Mouse (Mus musculus) kidney, adult 2 months (tissue): ENCODE results near the gene Ldha. TPM values are rescaled to one million over a fixed set of nuclear protein-coding genes. Genes with fewer than 3 reads are reported as not detected.
"Not testable (repeated sequence)": the region's sequence is repeated elsewhere in the genome, so short reads cannot be mapped to it uniquely, and the experiment has no call there.

ENCODE experiments used
- DNase-seq: peaks from one replicate; pipeline ENCODE4 v3.0.0; 2021
- H3K27ac ChIP-seq: fragments of 200-500 bp; 2 replicates; pipeline ENCODE4 v1.5.1; 2012; ENCODE audit warnings: low read depth, low read length, control low read depth, inconsistent platforms; ENCODE audit not compliant: insufficient read depth
- H3K27me3 ChIP-seq: fragments of 200-500 bp; replicated peaks from 2 replicates; pipeline ENCODE4 v1.6.1; 2012; ENCODE audit warnings: mild to moderate bottlenecking, moderate library complexity, low read length, inconsistent platforms; ENCODE audit not compliant: control insufficient read depth, insufficient read depth
- H3K36me3 ChIP-seq: fragments of 200-500 bp; 2 replicates; pipeline ENCODE4 v1.6.1; 2012; ENCODE audit warnings: mild to moderate bottlenecking, moderate library complexity, low read length, inconsistent platforms; ENCODE audit not compliant: control insufficient read depth, insufficient read depth
- H3K4me1 ChIP-seq: fragments of 200-500 bp; 2 replicates; pipeline ENCODE4 v1.6.1; 2011; ENCODE audit warnings: low read length; ENCODE audit not compliant: control insufficient read depth, insufficient read depth
- H3K4me3 ChIP-seq: fragments of 200-500 bp; 2 replicates; pipeline ENCODE4 v1.5.1; 2011; ENCODE audit warnings: mild to moderate bottlenecking, low read depth, low read length, control low read depth; ENCODE audit not compliant: insufficient read depth
- CTCF ChIP-seq: fragments of 200-500 bp; conservative IDR thresholded peaks from 2 replicates; pipeline ENCODE4 v1.5.1; 2011; ENCODE audit warnings: low read depth, mild to moderate bottlenecking, control low read depth, low read length, moderate library complexity, mixed read lengths; ENCODE audit not compliant: insufficient read depth, insufficient read length
- POLR2A ChIP-seq: fragments of 200-500 bp; IDR thresholded peaks from one replicate; pipeline ENCODE4 v1.6.1; 2011; ENCODE audit warnings: low read depth, low read length, control low read depth
- WGBS: fragments of 180-500 bp; shearing (Covaris S2); methylation state at CpG from one replicate; pipeline ENCODE4 v1.1.7; 2018; 5-methylcytosine and 5-hydroxymethylcytosine counted together
- polyA plus RNA-seq: library from polyadenylated mRNA; depleted of rRNA; stranded (reverse); fragments of >200 nt; gene quantifications from 2 replicates; pipeline ENCODE4 v1.2.3, GENCODE M21; 2012

Gene Ldha
- polyA plus RNA-seq, 1 experiment: 665 TPM

DNA sequence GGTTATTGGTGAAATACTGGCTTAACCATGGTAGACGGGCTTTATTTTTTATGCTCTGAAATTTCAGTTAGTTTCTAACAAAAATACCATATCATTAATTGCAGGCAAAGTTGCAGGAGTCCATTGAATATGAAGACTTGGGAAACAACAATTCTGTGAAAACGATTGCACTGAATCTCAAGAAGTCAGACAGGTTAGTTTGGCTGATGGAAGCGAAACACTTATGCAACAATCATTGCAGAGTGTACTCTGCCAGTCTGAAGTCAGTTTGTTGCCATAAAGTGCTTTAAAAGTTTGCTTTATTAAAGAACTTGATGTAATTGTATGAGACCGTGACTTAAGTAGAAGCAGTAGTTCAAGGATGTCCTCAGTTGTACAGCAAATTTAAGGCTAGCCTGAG is 27.3 kb upstream of the Ldha start:
- no peaks in the 10 kb centered on the region for H3K4me1 ChIP-seq
- 94% methylated on average over 4 of the region's 4 CpGs for WGBS
- H3K27me3 ChIP-seq: no peaks in the 10 kb centered on the region
- DNase-seq: no peak
- H3K4me3 ChIP-seq: no peak overlapping the region
- no peak overlapping the region for H3K27ac ChIP-seq
- TF ChIP-seq POLR2A (no peak), CTCF (no peak)
- peaks cover 11% of the 10 kb centered on the region for H3K36me3 ChIP-seq

DNA sequence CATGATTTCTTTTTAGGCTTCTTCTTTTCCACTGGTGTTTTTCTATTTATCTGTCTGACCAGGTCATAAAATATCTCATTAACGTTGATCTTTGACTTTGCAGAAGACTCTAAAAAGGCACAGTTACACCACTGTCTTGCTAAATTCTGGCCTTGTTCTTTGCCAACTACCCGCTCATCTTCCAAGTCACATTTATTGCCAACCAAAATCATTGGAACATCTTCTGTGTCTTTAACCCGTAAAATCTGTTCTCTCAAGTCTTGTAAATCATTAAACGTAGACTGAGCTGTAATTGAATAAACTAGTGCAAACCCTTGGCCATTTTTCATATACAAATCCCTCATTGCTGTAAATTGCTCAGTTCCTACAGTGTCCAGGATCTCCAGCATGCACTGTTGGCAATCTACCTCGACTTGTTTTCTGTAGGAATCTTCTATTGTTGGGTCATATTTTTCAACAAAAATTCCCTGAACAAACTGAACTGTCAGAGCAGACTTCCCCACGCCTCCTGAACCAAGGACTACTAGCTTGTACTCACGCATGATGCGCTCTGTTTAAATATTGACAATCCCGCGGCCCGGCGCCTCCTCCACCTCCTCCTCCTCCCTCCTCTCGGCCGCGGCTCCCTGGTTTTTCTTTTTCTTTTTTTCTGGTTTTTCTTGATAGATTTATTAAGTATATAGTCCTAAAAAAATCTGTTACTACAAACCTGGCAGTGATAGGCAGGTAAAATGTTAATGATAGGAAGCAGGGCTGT is 20.2 kb upstream of the Ldha start:
- WGBS: 40% methylated on average over 15 of the region's 15 CpGs
- Histone ChIP-seq H3K27ac (peak overlapping the region; percentile 82), H3K36me3 (peaks cover 14% of the 10 kb centered on the region), H3K4me1 (peaks cover 13% of the 10 kb centered on the region; the same call in 1 of the 2 replicates)
- peak; percentile 82 for DNase-seq
- not testable (repeated sequence) for H3K27me3 ChIP-seq, H3K4me3 ChIP-seq

GRCm38 (mm10) chr7:46827046-46827802 is 14.1 kb upstream of the Ldha start:
- TF ChIP-seq POLR2A (no peak), CTCF (no peak)
- Histone ChIP-seq H3K36me3 (peaks cover 2% of the 10 kb centered on the region; the same call in 1 of the 2 replicates), H3K4me1 (peaks cover 33% of the 10 kb centered on the region), H3K27ac (peak overlapping the region; percentile 44), H3K27me3 (no peaks in the 10 kb centered on the region), H3K4me3 (no peak overlapping the region)
- WGBS: 24% methylated on average over 20 of the region's 20 CpGs
- DNase-seq: peak; percentile 89

- Histone ChIP-seq H3K4me3 (no peak overlapping the region), H3K36me3 (peaks cover 2% of the 10 kb centered on the region; the same call in 1 of the 2 replicates), H3K27ac (peak overlapping the region; percentile 44), H3K4me1 (peaks cover 29% of the 10 kb centered on the region), H3K27me3 (no peaks in the 10 kb centered on the region)
- no peak for DNase-seq
- WGBS: 78% methylated on average over 2 of the region's 2 CpGs
- no peak for TF ChIP-seq POLR2A
- TF ChIP-seq CTCF: no peak
These were observed 13.5 kb upstream of the Ldha start for GRCm38 (mm10) chr7:46827803-46828184.

GRCm38 (mm10) chr7:46829911-46830310 is 11.4 kb upstream of the Ldha start:
- no peak for TF ChIP-seq POLR2A
- TF ChIP-seq CTCF: no peak
- H3K27ac ChIP-seq: peak overlapping the region; percentile 11; the same call in 1 of the 2 replicates
- H3K27me3 ChIP-seq: no peaks in the 10 kb centered on the region
- peak; percentile 76 for DNase-seq
- H3K36me3 ChIP-seq: no peaks in the 10 kb centered on the region
- H3K4me3 ChIP-seq: no peak overlapping the region
- 62% methylated on average over 12 of the region's 12 CpGs for WGBS
- peaks cover 38% of the 10 kb centered on the region for H3K4me1 ChIP-seq

DNA sequence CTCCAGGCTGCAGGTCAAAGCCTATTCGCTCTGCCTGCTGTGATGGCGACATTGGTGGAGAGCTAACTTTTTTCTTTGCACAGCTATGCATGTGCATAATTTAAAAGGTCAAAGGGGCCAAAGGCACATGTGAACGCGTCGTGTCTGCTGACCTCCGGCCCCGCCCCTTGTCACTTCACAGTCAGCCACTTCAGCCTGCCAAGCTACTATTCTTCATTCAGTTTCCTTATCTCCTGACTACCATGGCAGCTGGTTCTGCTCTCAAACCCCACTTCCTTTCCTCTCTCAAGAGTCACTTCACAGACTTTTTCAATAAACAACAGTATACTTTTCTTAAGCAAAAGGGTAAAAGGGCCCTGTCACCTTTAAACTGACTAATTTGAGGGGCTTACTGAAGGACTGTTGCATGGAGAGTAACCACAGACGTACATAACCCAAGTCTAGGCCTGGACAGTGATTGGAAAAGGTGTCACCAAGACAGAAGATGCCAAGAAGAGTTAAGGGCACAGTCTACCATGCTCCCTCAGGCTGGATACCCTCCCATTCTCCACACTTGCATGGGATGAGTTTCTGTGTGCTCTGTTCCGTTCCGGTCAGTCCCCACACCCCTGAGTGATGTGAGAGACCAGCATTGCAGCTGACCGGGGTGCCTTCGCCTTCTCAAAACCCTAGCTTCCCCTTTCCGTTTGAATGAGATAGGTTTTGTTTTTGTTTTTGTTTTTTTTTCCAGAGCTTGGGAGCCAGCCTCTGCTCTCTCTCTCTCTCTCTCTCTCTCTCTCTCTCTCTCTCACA is 10.3 kb upstream of the Ldha start:
- H3K4me1 ChIP-seq: peaks cover 44% of the 10 kb centered on the region
- peak; percentile 39 for DNase-seq
- 62% methylated on average over 13 of the region's 13 CpGs for WGBS
- H3K36me3 ChIP-seq: no peaks in the 10 kb centered on the region
- peak overlapping the region; percentile 21; the same call in 1 of the 2 replicates for H3K27ac ChIP-seq
- no peak overlapping the region for H3K4me3 ChIP-seq
- no peak for TF ChIP-seq POLR2A
- no peak for TF ChIP-seq CTCF
- no peaks in the 10 kb centered on the region for H3K27me3 ChIP-seq
